Mouse (Mus musculus) liver, adult 2 months (tissue): ENCODE measurements around the gene Camsap1.

ENCODE experiments used
- CTCF ChIP-seq: fragments of 200-500 bp; IDR thresholded peaks from 2 replicates; pipeline ENCODE4 v1.5.1; 2011; ENCODE audit warnings: low read depth, low read length, control low read depth
- POLR2A ChIP-seq: fragments of 200-500 bp; IDR thresholded peaks from 2 replicates; pipeline ENCODE4 v1.6.1; 2011; ENCODE audit warnings: low read length, control low read depth; ENCODE audit not compliant: insufficient read depth; ENCODE audit errors: extremely low read depth

DNA sequence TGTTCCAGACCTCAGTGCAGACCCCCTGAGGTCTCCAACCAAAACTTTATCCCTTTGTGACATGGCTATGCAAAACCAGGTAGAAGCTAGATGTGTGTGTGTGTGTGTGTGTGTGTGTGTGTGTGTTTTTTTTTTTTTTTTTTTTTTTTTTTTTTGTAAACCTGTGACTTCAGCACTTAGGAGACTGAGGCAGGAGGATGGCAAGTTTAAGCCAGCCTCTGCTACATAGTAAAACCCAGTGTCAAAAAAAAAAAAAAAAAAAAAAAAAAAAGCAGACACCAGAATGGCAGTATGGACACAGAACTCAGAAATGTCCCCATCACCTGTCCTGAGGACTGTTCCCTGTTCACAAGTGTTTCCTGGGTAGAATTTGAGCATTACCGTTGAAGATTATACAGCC is 6.6 kb upstream of the Camsap1 start:
- TF ChIP-seq POLR2A (no peak), CTCF (no peak)
